Mouse (Mus musculus): ENCODE measurements around the gene Insm2.

DNA sequence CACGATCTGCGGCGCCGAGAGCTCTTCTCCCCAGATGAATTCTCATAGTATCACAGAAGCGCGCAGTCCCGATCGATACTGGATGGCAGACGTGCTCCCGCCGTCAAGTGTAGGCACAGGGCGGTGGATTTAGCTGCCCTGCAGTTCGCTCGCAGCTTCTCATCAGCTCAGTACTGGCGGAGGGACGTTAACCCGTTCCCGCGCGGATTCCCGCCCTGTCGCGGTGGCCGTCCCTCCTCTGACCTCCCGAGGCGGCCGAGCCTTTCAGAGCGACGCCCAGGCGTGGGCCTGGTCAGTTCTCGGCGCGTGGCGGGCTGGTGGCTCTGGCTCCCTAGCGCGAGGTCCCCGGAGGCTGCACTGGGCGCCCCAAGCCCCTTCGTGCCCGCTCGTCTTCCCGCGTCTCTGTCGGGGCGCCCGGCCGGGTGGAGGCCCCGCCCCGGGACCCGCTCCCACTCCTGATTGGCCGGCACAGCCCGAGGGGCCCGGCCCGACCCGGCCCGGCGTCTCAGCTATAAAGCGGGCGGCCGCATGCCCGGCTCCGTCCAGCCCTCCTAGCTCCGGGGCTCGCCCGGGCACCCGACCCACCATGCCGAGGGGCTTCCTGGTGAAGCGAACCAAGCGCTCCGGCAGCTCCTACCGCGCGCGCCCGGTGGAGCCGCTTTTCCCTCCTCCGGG, at the start of gene Insm2:
- TF ChIP-seq POLR2A (IDR thresholded peaks at IDR 0.05; ENCODE audit: borderline replicate concordance, low read depth, low read length) (no peak), CTCF (IDR thresholded peaks at IDR 0.05; ENCODE audit: low read depth, low read length) (no peak)
